Mouse (Mus musculus) natural killer cell, adult 2 months (primary cell): Measurements from ENCODE around the gene Chmp6.

Source experiments
- DNase-seq, 2 experiments: peaks; one replicate each; pipeline ENCODE4 v3.0.0; 2022; ENCODE audit warnings: low spot score in 2 of 2

Chmp6 gene

DNA sequence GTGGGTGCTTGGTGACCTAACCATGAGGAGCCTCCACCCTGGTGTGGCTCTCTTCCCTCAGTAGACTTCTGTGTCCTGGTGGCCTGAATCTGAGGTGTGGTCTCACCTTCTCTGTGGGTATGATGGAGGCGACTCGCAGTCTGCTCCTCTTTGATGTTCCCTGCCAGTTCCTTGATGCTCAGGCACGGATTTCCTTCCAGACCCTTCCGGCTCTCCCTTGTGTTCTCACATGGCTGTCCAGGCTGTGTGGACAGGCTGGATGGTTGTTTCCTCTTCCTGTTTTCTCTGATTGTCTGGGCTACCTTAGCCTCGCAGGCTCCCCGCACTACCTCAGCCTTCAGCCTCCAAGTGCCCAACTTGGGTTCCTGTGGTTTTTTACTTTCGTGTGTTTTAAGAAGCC lies 45.6 kb downstream of the Chmp6 start:
- no peak for DNase-seq

DNA sequence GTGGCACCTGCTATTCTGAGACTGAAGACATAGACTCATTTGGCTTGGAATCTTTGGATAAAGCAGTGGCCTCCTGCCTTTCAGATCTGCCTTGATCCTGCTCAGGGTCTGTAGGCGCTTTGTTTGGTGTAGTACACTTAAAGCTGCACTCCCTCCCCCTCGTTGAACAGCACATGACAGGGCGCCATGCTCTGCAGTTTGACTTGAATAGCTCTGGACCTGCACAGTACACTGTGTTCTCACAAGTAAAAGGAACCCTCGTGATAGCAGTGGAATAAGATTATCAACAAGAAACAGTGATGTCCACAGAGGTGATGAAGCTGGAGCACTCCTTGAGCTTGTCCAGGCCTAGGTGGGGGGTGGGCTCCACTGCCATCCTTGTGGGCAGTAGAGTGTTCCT lies 46.5 kb downstream of the Chmp6 start:
- DNase-seq, result no peak

DNA sequence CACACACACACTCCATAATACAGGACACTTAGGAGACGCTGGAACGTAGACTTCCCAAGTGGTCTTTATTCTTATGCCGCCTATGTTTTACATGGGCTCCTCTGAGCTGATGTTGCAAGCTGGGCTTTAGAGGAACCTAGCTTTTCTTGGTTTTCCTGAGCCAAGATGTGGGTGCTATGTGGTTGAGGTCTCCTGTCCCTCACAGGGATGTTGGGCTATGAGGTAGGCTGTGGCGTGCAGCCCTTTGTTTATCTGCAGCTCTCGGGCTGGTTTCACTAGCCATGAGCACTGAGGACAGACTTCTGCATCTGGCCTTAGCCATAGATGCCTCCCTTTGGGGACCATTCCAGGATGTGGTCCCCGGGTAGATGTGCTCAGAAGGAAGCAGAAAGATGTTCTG lies 47.4 kb downstream of the Chmp6 start:
- no peak for DNase-seq

DNA sequence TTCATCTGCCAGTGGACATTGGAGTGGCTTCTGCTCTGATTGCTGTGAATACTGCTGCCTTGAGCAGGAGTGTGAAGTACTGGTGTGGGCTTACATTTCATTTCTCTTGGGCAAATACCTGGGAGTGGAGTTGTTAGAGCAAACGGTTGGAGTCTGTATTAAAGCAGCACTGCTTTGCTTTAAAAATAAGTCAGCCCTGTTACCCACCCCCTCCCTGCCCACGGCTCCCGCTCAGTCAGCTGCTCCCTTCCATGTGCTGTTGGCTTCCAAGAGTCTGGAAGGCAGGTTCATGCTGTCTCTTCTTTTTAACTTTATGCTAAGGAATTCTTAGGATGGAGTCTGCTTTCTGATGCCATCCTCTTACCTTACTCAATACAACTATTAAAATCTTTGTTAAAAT lies 48.3 kb downstream of the Chmp6 start:
- no peak for DNase-seq

DNA sequence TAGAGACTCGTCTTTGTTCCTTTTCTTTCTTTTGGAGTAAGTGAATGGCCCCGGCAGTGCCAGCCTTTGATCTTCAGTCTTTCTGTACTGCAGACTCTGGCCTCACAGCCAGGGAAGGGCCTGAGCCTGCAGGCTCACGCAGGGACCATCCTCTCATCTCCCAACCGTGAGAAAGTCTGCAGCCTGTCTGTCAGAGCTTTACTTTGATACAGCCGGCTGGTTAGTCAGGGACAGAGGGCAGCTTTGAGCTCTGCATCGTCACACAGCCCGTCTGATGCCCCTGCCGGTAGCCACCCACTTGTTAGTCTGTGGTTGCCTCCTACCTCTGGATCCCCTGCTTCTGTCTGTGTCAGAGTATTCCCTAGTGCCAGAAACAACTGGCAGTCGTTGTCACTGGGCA lies 51.8 kb downstream of the Chmp6 start:
- DNase-seq, result no peak

DNA sequence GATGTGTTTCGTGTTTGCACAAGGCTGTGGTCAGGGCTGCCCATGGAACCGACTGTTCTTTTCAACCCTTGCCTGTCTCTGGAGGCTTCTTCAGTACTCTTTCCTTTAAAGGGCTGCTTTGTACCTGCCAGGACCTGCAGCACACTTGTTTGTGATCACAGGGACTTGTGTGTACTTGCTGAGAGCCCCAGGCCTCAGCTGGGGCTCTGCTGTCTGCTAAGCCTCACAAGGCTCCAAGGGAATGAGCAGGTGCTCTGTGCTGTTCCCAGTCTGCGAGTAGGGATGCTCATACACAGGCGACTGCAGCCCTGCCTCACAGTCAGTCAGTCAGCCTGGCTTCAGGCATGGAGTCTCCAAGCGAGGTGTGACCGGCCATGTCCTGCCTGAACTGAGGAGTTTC lies 53.1 kb downstream of the Chmp6 start:
- no peak for DNase-seq

DNA sequence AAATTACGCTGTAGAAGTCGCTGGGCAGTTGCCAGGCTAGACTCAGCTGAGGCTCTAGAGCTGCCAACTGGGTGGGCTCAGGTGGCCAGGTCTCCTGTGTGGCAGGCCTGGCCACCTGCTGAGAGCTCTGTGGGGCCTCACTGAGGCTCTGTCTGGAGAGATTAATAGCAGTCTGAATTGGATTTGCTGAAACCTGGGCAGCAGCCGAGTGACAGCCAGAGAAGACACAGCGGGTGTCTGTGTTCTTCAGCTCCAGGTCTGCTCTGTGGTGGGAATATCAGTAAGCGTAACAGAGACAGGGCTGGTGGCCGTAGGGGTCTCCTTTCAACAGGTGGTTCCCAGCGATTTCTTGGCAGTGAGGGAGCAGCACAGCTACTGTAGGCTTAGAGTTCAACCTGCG lies 54.2 kb downstream of the Chmp6 start:
- DNase-seq, result no peak

DNA sequence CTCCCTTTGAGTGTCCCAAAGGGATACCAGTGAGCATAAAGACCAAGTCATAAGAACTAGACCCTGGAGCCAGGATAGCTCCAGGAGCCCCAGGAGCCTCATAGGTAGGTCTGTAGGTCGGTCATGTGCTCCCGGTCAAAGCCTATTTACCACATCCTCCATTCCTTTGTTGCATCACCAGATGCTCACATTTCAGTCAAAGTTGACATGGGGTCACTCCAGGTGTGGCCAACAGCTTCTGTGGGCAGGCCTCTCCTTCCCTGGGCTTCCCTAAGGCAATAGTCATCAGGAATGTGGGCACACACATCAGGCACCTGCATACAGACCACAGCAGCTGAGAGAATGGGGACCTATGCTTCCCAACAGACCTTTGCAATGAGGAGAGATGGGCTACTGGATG lies 54.7 kb downstream of the Chmp6 start:
- no peak for DNase-seq
